Mouse (Mus musculus) lung, postnatal 0 days (tissue): ENCODE results near the gene Coq8b.

ENCODE experiments used
- CTCF ChIP-seq: IDR thresholded peaks from 2 replicates; pipeline ENCODE4 v1.5.1; 2016; ENCODE audit warnings: antibody characterized with exemption, mild to moderate bottlenecking
- EP300 ChIP-seq: IDR thresholded peaks from 2 replicates; pipeline ENCODE4 v1.6.1; 2016; ENCODE audit warnings: antibody characterized with exemption, mild to moderate bottlenecking, control low read depth

GRCm38 (mm10) chr7:27184964-27185363 is 47.9 kb upstream of the Coq8b start:
- TF ChIP-seq CTCF (peak; percentile 82), EP300 (no peak)
